Mouse (Mus musculus): ENCODE results near the gene Prkag2. TPM values are rescaled to one million over a fixed set of nuclear protein-coding genes. Genes with fewer than 3 reads are reported as not detected.
A peak's percentile ranks its signal among the peaks of the same experiment; 100 is the strongest.
"Not testable (repeated sequence)": the region's sequence is repeated elsewhere in the genome, so short reads cannot be mapped to it uniquely, and the experiment has no call there.

Gene Prkag2
- total RNA-seq, 2 experiments from 2014 or later, result 159 to 167 TPM

DNA sequence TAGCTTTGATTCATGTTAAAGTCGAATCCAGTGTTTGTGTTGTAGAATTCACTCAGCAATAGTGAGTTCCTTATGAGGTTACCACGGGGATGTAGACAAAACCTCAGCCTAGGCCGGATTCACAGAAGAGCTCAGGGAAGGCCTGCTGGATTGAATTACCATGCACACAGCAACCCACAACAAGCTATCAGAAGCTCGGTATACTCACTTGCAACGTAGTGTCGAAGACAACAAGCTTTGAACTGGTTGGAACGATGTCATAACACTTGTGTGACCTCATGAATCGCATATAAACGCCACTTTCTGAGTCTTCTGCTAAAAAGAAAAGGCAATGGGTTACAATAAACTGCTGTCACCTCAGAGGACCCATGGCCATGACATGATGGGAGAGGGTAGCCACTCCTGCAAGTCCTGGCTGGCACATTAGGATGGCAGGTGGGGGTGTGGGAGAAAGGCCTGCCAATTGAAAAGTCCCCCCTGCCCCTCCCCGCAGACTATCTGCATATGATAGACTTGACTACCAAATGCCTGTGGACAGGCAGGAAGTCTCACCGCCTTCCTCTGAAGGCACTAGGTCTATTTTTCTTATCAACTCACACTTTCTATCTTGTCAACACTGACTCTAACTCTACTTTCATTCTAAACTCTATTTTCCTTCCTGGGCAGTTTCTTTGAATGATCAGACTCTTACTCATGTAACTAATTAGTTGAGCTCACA, 211.4 kb downstream of the Prkag2 start:
- DNase-seq (ENCODE audit: extremely low spot score in 1 of 2, low spot score in 1 of 2), result no peak

DNA sequence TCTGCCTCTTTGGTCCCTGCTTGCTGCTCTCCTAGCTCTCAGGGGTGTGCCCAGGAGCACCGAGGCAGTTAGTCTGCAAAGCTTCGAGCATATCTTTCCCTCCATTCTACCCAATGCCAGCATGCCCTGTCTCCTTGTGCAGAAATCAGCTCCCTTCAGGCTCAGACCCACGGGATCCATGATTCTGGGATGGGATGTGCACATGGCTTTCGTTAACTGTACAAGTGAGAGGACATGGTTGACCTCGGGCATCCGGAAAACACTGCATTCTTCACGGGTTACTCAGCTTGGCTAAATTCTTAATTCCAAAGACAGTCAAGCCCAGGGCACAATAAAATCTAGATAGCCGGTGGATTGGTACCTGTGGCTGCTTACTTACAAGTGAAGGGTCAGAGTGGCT, 213.2 kb downstream of the Prkag2 start:
- DNase-seq (ENCODE audit: extremely low spot score in 1 of 2, low spot score in 1 of 2), result no peak

GRCm38 (mm10) chr5:24878713-24879112, 221.7 kb downstream of the Prkag2 start:
- DNase-seq (ENCODE audit: extremely low spot score in 1 of 2, low spot score in 1 of 2), result no peak

DNA sequence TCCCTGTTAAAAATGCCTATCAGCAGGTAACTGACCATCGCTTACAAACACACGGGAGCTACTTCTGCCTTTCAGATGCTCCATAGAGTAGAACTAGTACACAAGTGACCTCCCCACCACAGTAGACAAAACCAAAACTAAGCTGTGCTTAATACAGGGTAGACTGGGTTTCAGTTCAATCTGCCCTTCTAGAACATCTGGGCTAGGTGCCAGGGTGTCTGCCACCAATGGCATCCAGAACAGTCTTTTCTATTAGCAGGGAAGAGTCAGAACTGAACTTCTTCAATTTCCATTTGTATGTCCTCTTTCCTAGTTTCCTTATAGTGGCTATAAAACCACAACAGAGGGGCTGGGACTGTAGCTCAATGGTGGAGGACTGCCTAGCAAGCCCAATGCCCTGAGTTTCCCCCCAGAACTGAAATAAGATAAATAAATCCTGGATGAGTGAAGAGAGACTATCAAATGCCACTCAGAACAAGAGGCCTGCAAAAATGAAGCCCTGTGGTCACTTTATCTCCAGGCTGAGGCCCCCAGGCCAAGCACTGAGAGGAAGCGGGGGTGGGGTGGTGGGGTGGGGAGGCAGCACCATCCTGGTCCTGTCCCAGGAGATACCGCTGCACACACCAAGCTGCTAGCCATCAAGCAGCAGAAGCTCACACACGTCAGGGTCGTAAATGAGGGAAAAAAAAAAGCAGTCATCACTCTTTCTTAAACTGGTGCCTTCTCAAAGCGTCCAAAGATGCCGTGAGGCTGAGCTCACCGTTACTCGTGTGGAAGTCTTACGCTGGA, 222.4 kb downstream of the Prkag2 start:
- DNase-seq (ENCODE audit: extremely low spot score in 1 of 2, low spot score in 1 of 2), result no peak

DNA sequence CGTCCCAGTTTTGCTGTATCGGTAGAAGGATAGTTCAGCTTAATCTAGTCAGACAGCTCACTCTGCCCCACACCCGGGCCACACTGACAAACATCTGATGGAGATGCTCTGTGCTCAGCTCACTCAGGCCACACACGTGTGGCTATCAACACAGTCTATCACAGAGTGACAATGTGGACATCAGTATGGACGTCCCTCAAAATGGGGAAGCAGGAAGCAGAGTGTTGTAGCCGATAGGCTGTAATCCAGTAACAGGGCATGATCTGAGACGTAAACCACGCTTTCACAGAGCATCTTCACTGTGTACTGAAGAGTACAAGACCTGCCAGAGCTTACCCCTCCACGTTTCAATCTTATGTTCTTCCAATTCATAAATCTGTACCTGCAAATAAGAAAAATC, 223.8 kb downstream of the Prkag2 start:
- DNase-seq (ENCODE audit: extremely low spot score in 1 of 2, low spot score in 1 of 2), result no peak

GRCm38 (mm10) chr5:24874111-24874510, 226.3 kb downstream of the Prkag2 start:
- peak in 1 of 2 experiments; percentile 45 for DNase-seq (ENCODE audit: extremely low spot score in 1 of 2, low spot score in 1 of 2)

GRCm38 (mm10) chr5:24873221-24873620, 227.2 kb downstream of the Prkag2 start:
- no peak for DNase-seq (ENCODE audit: extremely low spot score in 1 of 2, low spot score in 1 of 2)

- DNase-seq (ENCODE audit: extremely low spot score in 1 of 2, low spot score in 1 of 2), result no peak
These were observed 229.2 kb downstream of the Prkag2 start for GRCm38 (mm10) chr5:24871276-24871675.

GRCm38 (mm10) chr5:24869796-24870289, 230.6 kb downstream of the Prkag2 start:
- no peak for DNase-seq (ENCODE audit: extremely low spot score in 1 of 2, low spot score in 1 of 2)

GRCm38 (mm10) chr5:24863804-24864203, 236.6 kb downstream of the Prkag2 start:
- DNase-seq (ENCODE audit: extremely low spot score in 1 of 2, low spot score in 1 of 2), result no peak

DNA sequence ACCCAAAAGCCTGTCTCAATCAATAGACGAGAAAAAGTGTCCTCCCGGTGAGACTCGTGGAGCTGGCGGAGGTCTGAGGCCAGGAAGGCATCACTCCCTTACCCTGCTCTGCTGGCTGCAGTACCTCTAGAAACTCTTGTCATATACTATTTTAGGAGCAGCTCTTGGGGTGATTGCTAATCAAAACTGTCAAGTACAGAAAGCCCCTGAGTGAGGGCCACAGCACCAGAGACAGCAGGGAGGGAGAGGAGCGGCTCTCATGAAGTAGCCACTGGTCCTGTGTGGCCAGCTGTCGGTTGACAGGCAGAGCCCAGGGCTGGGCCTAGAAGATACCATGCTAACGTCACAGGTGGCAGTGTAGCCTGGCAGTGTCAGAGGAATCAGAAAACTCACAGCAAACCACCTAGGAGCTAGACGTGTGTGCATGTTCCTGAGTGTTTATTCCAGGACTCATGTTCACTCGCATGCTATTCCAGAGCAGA, 239.0 kb downstream of the Prkag2 start:
- DNase-seq (ENCODE audit: extremely low spot score in 1 of 2, low spot score in 1 of 2), result no peak

DNA sequence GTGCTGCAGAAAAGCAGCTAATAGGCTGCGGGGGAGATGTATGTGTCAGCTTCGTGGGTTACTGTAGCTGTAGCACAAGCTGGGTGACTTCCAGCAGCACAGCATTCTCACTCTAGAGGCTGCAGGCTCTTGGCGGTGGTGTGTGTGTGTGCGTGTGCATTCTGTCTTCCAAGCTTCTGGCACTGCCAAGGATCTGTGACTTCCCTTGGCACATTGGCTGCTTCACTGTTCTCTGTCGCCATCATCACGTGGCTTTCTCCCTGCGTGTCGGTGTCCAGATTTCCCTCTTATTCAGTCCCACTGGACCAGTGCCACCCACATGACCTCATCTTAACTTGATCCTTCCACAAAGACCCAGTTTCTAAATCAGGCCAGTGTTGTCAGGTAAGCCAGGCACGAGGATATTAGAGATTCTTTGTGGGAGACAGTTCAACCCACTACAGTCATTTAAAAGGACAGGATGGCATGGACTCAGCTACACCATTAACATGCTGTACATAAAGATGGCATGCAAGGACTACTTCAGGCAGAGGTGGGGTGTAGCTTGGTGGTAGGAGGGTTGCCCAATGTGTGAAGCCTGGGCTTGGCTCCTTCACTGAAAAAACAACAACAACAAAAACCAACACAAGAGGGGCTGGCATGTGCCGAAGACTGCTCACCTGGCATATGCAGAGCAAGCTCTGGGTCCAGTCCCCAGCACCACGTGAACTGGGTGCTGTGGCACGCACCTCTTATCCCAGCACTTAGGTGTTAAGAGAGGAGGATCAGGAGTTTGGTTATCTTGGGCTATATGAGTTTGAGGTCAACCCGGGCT, 239.6 kb downstream of the Prkag2 start:
- peak; percentile 25 to 60 for DNase-seq (ENCODE audit: extremely low spot score in 1 of 2, low spot score in 1 of 2)

GRCm38 (mm10) chr5:24859771-24860540, 240.5 kb downstream of the Prkag2 start:
- DNase-seq (ENCODE audit: extremely low spot score in 1 of 2, low spot score in 1 of 2), result no peak

DNA sequence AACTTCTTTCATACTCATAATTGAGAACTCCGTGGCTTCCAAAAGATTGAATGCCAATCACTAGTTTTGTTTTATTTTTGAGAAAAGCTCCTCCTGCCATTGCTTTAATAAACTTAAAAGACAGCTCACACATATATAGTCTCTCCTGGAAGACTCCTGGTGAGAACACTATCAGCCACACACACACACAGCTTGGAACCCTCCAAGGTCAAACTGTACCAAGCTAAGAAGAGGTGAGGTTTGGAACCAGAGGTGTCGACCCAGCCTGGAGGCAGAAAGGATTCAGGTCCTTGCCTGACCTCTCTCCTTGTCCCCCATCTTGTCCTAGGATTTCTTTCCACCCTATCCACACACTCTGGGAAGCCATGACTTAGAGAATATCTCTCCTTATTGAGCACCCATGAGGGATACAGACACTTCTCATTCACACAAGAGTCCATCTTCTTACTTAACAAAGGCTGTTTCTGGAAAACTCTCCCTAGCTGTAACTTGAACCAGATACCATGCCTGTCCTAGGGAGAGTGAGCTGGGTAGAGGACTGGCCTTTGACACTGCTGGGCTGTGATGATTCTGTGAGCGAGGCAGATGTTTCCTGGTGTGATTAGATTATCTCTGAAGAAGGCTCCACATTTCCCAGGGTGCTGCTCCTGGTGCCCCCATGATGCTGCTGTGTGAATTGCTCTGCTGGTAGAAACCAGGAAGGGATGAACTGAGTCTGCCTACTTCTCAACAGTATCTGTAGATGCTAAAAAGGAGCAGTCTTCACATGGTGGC, 245.4 kb downstream of the Prkag2 start:
- DNase-seq (ENCODE audit: extremely low spot score in 1 of 2, low spot score in 1 of 2), result no peak

- no peak for DNase-seq (ENCODE audit: extremely low spot score in 1 of 2, low spot score in 1 of 2)
These were observed 246.2 kb downstream of the Prkag2 start for GRCm38 (mm10) chr5:24854256-24854655.

- not testable (repeated sequence) for DNase-seq (ENCODE audit: extremely low spot score in 1 of 2, low spot score in 1 of 2)
These were observed 252.2 kb downstream of the Prkag2 start for GRCm38 (mm10) chr5:24848261-24848660.

DNA sequence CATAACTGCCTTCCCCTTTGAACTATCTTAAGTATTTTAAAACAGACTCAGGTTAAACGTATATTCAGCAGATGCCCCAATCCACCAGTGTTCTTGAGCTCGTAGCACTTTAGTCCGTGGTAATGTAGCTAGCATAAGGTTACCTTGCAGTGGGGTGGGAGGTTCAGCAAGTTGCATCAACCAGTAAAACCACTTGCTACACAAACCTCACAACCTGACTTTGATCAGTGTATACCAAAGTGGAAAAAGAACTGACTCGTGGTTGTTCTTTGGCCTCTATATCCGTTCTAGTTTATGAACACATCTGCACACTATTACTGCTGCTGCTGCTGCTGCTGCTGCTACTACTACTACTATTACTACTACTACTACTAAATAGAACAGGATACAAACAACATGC, 256.6 kb downstream of the Prkag2 start:
- DNase-seq (ENCODE audit: extremely low spot score in 1 of 2, low spot score in 1 of 2), result no peak

- DNase-seq (ENCODE audit: extremely low spot score in 1 of 2, low spot score in 1 of 2), result peak; percentile 56 to 69
These were observed 257.4 kb downstream of the Prkag2 start for GRCm38 (mm10) chr5:24843103-24843475.
